Mouse (Mus musculus) adrenal gland (tissue): ENCODE measurements at regions not wholly inside any gene's neighbourhood (a gene's known extent, or its start where the extent isn't known, plus 50 kb on each side); places are given as distances from the start of the nearest gene placed in this dataset.

Source experiments
- intact Hi-C: fragments of 180-260 bp; cut with DNase I; formaldehyde crosslinking; loops from one replicate; pipeline ENCODE4 v1.15.1; 2025

DNA sequence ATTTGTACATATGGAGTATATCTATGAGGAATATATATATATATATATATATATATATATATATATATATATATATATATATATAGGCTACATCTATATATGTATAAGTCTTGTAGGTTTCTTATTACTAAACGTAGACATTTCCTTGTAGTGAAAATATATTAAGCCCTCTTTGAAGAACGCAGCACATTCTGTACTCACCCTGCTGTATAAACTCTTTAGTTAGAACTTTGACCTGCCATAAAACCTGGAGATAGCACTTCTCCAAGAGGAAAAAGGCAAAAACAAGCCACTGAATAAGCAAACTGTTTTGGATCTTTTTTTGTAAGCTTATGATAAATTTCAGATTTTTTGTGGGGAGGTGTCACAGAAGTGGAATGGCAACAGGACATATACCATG, 55.3 kb upstream of the Tent5a start:
- intact Hi-C loops, result no loop called here

DNA sequence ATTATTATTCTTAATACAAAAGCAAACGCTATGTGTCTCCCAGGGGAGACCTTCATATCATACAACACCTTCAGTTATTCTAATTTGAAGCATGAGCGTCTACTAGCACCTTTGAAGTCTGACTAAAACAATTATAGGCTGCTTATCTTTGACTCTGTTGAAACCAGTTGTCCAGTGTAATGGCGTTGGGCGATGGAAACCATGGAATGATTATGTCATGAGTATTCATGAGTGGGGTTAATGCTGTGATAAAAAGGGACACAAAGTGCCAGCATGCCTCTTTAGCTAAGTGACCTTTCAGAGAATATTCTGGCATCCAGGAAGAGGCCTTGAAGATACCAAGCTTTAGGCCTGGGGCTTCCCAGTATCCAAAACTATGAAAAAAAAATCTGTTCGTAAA, 53.6 kb upstream of the Tent5a start:
- intact Hi-C loops, result no loop called here

DNA sequence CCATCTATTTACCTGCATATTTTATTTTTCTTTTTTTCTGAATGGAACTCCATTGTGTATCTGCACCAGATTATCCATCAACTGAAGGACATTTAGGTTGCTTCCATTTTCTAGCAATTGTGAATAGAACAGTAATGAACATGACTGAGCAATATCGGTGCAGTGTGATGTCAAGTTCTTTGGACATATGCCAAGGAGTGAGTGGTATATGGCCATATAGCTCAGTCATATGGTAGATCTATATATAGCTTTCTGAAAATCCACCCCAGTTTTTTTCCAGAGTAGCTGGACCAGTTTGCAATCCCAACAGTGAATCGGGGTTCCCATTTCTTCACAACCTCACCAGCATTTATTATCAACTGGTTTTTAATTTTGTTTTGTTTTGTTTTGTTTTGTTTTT, 52.0 kb upstream of the Tent5a start:
- intact Hi-C loops, result no loop called here
